Mouse (Mus musculus): Measurements from ENCODE around the gene Cln5. TPM values are rescaled to one million over a fixed set of nuclear protein-coding genes. Genes with fewer than 3 reads are reported as not detected.

The Cln5 gene
- polyA plus RNA-seq, 1 experiment from 2014 or later, result 11.2 TPM

GRCm38 (mm10) chr14:103073825-103074224, 3.8 kb downstream of the Cln5 start:
- Histone ChIP-seq H3K4me2 (ENCODE audit: low read length) (no peak overlapping the region), H3K4me3 (ENCODE audit: low read depth, low read length) (no peak overlapping the region), H3K9me3 (replicated peaks; ENCODE audit: control insufficient read depth, low read length) (no peaks in the 10 kb centered on the region), H3K9ac (ENCODE audit: low read length) (no peak overlapping the region), H3K27ac (ENCODE audit: low read depth, low read length) (no peak overlapping the region), H3K27me3 (replicated peaks; ENCODE audit: control insufficient read depth, insufficient read depth, low read length) (no peaks in the 10 kb centered on the region), H3K36me3 (ENCODE audit: control insufficient read depth, insufficient read depth, low read length) (peaks cover 6% of the 10 kb centered on the region; the same call in 1 of the 2 replicates), H3K4me1 (ENCODE audit: control insufficient read depth, insufficient read depth, low read length) (no peaks in the 10 kb centered on the region; the same call in 1 of the 2 replicates)
- DNase-seq (ENCODE audit: low spot score) (no peak), ATAC-seq (no peak)
- WGBS, result 77% methylated on average over 8 of the region's 8 CpGs

GRCm38 (mm10) chr14:103075166-103075565, 5.2 kb downstream of the Cln5 start:
- 83% methylated on average over 7 of the region's 7 CpGs for WGBS
- no peak overlapping the region for H3K9ac ChIP-seq (ENCODE audit: low read length)
- ATAC-seq (no peak), DNase-seq (ENCODE audit: low spot score) (no peak)
- no peaks in the 10 kb centered on the region for H3K9me3 ChIP-seq (replicated peaks; ENCODE audit: control insufficient read depth, low read length)
- H3K27ac ChIP-seq (ENCODE audit: low read depth, low read length), result no peak overlapping the region
- H3K4me1 ChIP-seq (ENCODE audit: control insufficient read depth, insufficient read depth, low read length), result no peaks in the 10 kb centered on the region
- H3K36me3 ChIP-seq (ENCODE audit: control insufficient read depth, insufficient read depth, low read length), result peaks cover 10% of the 10 kb centered on the region
- no peaks in the 10 kb centered on the region for H3K27me3 ChIP-seq (replicated peaks; ENCODE audit: control insufficient read depth, insufficient read depth, low read length)
- no peak overlapping the region for H3K4me3 ChIP-seq (ENCODE audit: low read depth, low read length)
- H3K4me2 ChIP-seq (ENCODE audit: low read length), result no peak overlapping the region

DNA sequence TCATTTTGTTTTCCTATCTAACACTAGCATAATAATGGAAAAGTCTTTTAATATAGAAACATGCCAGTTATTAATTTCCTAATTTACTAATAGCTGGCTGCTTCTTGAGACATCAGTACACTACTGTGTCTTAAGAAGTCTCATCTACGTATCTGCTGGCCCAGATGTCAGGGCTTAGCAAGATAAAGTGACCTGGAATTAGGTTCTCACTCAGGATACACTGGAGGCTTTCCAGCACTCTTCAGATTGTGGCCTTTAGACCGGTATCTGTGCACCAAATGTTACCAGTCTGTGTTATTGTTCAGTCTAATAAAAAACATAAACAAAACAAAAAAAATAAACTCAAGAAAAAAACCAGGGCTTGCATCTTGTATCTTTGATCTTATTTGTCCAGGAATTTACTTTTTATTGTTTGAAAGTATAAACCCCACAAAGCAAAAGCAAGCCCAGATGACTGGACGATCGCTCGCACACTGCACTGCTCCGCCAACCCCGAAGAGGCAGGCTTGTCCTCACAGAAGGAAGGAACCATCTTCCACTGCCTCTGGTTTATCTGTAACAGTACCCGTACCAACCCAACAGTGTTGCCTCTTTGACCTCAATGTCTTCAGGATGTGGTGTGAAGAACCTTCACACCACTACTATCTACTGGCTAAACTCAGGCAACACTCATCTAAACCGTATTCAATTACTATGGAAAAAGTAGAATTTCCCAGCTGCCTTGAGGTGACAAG, 7.4 kb downstream of the Cln5 start:
- DNase-seq (ENCODE audit: low spot score) (no peak), ATAC-seq (no peak)
- H3K4me3 ChIP-seq (ENCODE audit: low read depth, low read length), result no peak overlapping the region
- WGBS, result 93% methylated on average over 9 of the region's 9 CpGs
- no peaks in the 10 kb centered on the region for H3K9me3 ChIP-seq (replicated peaks; ENCODE audit: control insufficient read depth, low read length)
- no peak overlapping the region for H3K27ac ChIP-seq (ENCODE audit: low read depth, low read length)
- no peaks in the 10 kb centered on the region for H3K4me1 ChIP-seq (ENCODE audit: control insufficient read depth, insufficient read depth, low read length)
- no peaks in the 10 kb centered on the region for H3K27me3 ChIP-seq (replicated peaks; ENCODE audit: control insufficient read depth, insufficient read depth, low read length)
- H3K9ac ChIP-seq (ENCODE audit: low read length), result no peak overlapping the region
- peaks cover 15% of the 10 kb centered on the region for H3K36me3 ChIP-seq (ENCODE audit: control insufficient read depth, insufficient read depth, low read length)
- H3K4me2 ChIP-seq (ENCODE audit: low read length), result no peak overlapping the region

GRCm38 (mm10) chr14:103078006-103078912, 8.2 kb downstream of the Cln5 start:
- Histone ChIP-seq H3K9ac (ENCODE audit: low read length) (no peak overlapping the region), H3K27me3 (replicated peaks; ENCODE audit: control insufficient read depth, insufficient read depth, low read length) (no peaks in the 10 kb centered on the region), H3K36me3 (ENCODE audit: control insufficient read depth, insufficient read depth, low read length) (peaks cover 22% of the 10 kb centered on the region), H3K4me3 (ENCODE audit: low read depth, low read length) (no peak overlapping the region), H3K9me3 (replicated peaks; ENCODE audit: control insufficient read depth, low read length) (no peaks in the 10 kb centered on the region), H3K27ac (ENCODE audit: low read depth, low read length) (no peak overlapping the region), H3K4me2 (ENCODE audit: low read length) (no peak overlapping the region), H3K4me1 (ENCODE audit: control insufficient read depth, insufficient read depth, low read length) (no peaks in the 10 kb centered on the region)
- ATAC-seq (no peak), DNase-seq (ENCODE audit: low spot score) (no peak)
- 89% methylated on average over 16 of the region's 16 CpGs for WGBS

GRCm38 (mm10) chr14:103079209-103079977, 9.4 kb downstream of the Cln5 start:
- Histone ChIP-seq H3K27ac (ENCODE audit: low read depth, low read length) (no peak overlapping the region), H3K4me3 (ENCODE audit: low read depth, low read length) (no peak overlapping the region), H3K9ac (ENCODE audit: low read length) (no peak overlapping the region), H3K36me3 (ENCODE audit: control insufficient read depth, insufficient read depth, low read length) (peaks cover 25% of the 10 kb centered on the region), H3K9me3 (replicated peaks; ENCODE audit: control insufficient read depth, low read length) (no peaks in the 10 kb centered on the region), H3K4me1 (ENCODE audit: control insufficient read depth, insufficient read depth, low read length) (no peaks in the 10 kb centered on the region), H3K4me2 (ENCODE audit: low read length) (no peak overlapping the region), H3K27me3 (replicated peaks; ENCODE audit: control insufficient read depth, insufficient read depth, low read length) (no peaks in the 10 kb centered on the region)
- peak; percentile 32 for DNase-seq (ENCODE audit: low spot score)
- peak; percentile 66; the same call in 1 of the 2 replicates for ATAC-seq
- WGBS, result 71% methylated on average over 9 of the region's 9 CpGs

DNA sequence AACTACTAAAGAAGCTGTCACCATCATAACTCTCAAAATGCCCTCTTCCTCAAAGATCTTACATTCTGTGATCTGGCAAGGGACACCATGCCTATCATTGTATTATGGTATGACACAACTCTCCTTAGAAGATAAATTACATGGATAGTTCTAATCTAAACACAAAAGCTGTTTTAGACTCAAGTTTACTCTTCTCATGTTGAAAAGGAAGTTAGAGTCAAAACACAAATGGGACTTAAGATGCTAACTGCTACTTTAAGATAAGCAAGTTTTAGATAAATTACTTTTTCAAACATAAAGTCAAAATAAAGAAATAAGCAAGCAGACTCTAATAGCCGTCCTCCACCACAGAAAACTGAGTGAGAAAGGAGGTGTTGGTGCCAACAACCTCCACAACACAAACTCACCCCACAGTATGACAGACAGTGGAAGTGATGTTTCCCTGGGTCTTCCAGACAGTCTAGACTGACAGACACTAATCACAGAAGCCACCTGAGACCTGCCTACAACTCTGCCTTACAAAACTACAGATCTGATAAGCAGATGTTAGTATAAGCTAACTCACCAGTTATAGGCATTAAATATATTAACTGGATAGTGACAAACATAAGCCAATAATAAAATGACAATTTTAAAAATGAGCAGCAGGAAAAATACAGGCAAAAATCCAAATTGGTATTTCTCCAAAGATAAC, 16.0 kb downstream of the Cln5 start:
- no peaks in the 10 kb centered on the region for H3K9me3 ChIP-seq (replicated peaks; ENCODE audit: control insufficient read depth, low read length)
- no peaks in the 10 kb centered on the region for H3K4me1 ChIP-seq (ENCODE audit: control insufficient read depth, insufficient read depth, low read length)
- H3K36me3 ChIP-seq (ENCODE audit: control insufficient read depth, insufficient read depth, low read length), result peaks cover 62% of the 10 kb centered on the region
- H3K4me3 ChIP-seq (ENCODE audit: low read depth, low read length), result no peak overlapping the region
- DNase-seq (ENCODE audit: low spot score) (no peak), ATAC-seq (no peak)
- H3K9ac ChIP-seq (ENCODE audit: low read length), result no peak overlapping the region
- no peak overlapping the region for H3K27ac ChIP-seq (ENCODE audit: low read depth, low read length)
- H3K27me3 ChIP-seq (replicated peaks; ENCODE audit: control insufficient read depth, insufficient read depth, low read length), result no peaks in the 10 kb centered on the region
- H3K4me2 ChIP-seq (ENCODE audit: low read length), result no peak overlapping the region
- WGBS, result 85% methylated on average over 1 of the region's 1 CpGs

GRCm38 (mm10) chr14:103086671-103087324, 16.8 kb downstream of the Cln5 start:
- DNase-seq (ENCODE audit: low spot score), result no peak
- no peaks in the 10 kb centered on the region for H3K9me3 ChIP-seq (replicated peaks; ENCODE audit: control insufficient read depth, low read length)
- H3K4me3 ChIP-seq (ENCODE audit: low read depth, low read length), result no peak overlapping the region
- no peaks in the 10 kb centered on the region for H3K4me1 ChIP-seq (ENCODE audit: control insufficient read depth, insufficient read depth, low read length)
- H3K27me3 ChIP-seq (replicated peaks; ENCODE audit: control insufficient read depth, insufficient read depth, low read length), result no peaks in the 10 kb centered on the region
- no peak overlapping the region for H3K9ac ChIP-seq (ENCODE audit: low read length)
- no peak overlapping the region for H3K4me2 ChIP-seq (ENCODE audit: low read length)
- no peak overlapping the region for H3K27ac ChIP-seq (ENCODE audit: low read depth, low read length)
- ATAC-seq, result no peak
- peaks cover 67% of the 10 kb centered on the region for H3K36me3 ChIP-seq (ENCODE audit: control insufficient read depth, insufficient read depth, low read length)
- 99% methylated on average over 4 of the region's 4 CpGs for WGBS

DNA sequence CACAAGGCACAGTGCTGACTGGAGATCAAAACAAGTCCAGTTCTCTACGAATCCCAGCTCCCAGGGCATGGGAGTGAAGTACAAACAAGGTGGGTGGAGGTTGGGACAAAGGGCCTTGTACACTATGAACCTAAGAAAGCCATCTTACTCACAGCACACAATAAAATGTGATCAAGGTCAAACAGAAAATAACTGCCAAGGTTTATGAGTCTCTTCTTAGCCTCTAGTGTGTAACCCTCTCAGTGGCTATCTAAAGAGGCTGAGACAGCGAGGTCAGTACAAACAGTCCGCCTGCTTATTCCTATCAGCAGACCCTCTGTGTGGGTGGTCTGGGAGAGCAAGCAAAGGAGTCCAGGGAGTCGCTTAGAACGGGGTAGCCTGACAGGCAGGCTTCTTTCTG, 17.8 kb downstream of the Cln5 start:
- Histone ChIP-seq H3K9ac (ENCODE audit: low read length) (no peak overlapping the region), H3K36me3 (ENCODE audit: control insufficient read depth, insufficient read depth, low read length) (peaks cover 70% of the 10 kb centered on the region), H3K4me3 (ENCODE audit: low read depth, low read length) (no peak overlapping the region), H3K4me2 (ENCODE audit: low read length) (no peak overlapping the region), H3K9me3 (replicated peaks; ENCODE audit: control insufficient read depth, low read length) (no peaks in the 10 kb centered on the region), H3K27ac (ENCODE audit: low read depth, low read length) (no peak overlapping the region), H3K4me1 (ENCODE audit: control insufficient read depth, insufficient read depth, low read length) (no peaks in the 10 kb centered on the region), H3K27me3 (replicated peaks; ENCODE audit: control insufficient read depth, insufficient read depth, low read length) (no peaks in the 10 kb centered on the region)
- DNase-seq (ENCODE audit: low spot score), result no peak
- 92% methylated on average over 5 of the region's 5 CpGs for WGBS
- no peak for ATAC-seq

Data from forebrain, embryonic 14.5 days (tissue).